Mouse (Mus musculus) kidney, postnatal 4 days (tissue): Measurements from ENCODE around the gene Acoxl.
A peak's percentile ranks its signal among the peaks of the same experiment; 100 is the strongest.
"Not testable (repeated sequence)": the region's sequence is repeated elsewhere in the genome, so short reads cannot be mapped to it uniquely, and the experiment has no call there.

Source experiments
- DNase-seq, 2 experiments: peaks; one replicate each; pipeline ENCODE4 v3.0.0; 2021; ENCODE audit warnings: mixed read lengths in 2 of 2

The Acoxl gene

GRCm38 (mm10) chr2:128086301-128086886 is 247.7 kb downstream of the Acoxl start:
- peak in 1 of 2 experiments; percentile 22 for DNase-seq

GRCm38 (mm10) chr2:128086996-128087526 is 248.4 kb downstream of the Acoxl start:
- DNase-seq: no peak

GRCm38 (mm10) chr2:128087798-128088545 is 249.3 kb downstream of the Acoxl start:
- DNase-seq: no peak

GRCm38 (mm10) chr2:128090283-128090885 is 251.7 kb downstream of the Acoxl start:
- DNase-seq: no peak

- peak; percentile 38 to 59 for DNase-seq
These were observed 253.0 kb downstream of the Acoxl start for GRCm38 (mm10) chr2:128091431-128092369.

GRCm38 (mm10) chr2:128092451-128092850 is 253.8 kb downstream of the Acoxl start:
- no peak for DNase-seq

GRCm38 (mm10) chr2:128094196-128094595 is 255.5 kb downstream of the Acoxl start:
- DNase-seq: peak; percentile 35 to 59

- no peak for DNase-seq
These were observed 255.9 kb downstream of the Acoxl start for GRCm38 (mm10) chr2:128094602-128095001.

GRCm38 (mm10) chr2:128095270-128095669 is 256.6 kb downstream of the Acoxl start:
- peak in 1 of 2 experiments; percentile 29 for DNase-seq

GRCm38 (mm10) chr2:128096070-128096469 is 257.4 kb downstream of the Acoxl start:
- DNase-seq: no peak

- DNase-seq: not testable (repeated sequence)
These were observed 259.4 kb downstream of the Acoxl start for GRCm38 (mm10) chr2:128098118-128098517.

- no peak for DNase-seq
These were observed 263.4 kb downstream of the Acoxl start for GRCm38 (mm10) chr2:128102086-128102485.

GRCm38 (mm10) chr2:128104815-128105214 is 266.1 kb downstream of the Acoxl start:
- no peak for DNase-seq

- no peak for DNase-seq
These were observed 267.0 kb downstream of the Acoxl start for GRCm38 (mm10) chr2:128105651-128106050.

- DNase-seq: no peak
These were observed 272.9 kb downstream of the Acoxl start for GRCm38 (mm10) chr2:128111537-128111936.

GRCm38 (mm10) chr2:128114621-128115020 is 275.9 kb downstream of the Acoxl start:
- no peak for DNase-seq

- no peak for DNase-seq
These were observed 276.9 kb downstream of the Acoxl start for GRCm38 (mm10) chr2:128115579-128115978.

GRCm38 (mm10) chr2:128117605-128118004 is 278.9 kb downstream of the Acoxl start:
- no peak for DNase-seq

GRCm38 (mm10) chr2:128118971-128119370 is 280.3 kb downstream of the Acoxl start:
- DNase-seq: no peak

- DNase-seq: peak; percentile 72 to 80
These were observed 283.8 kb downstream of the Acoxl start for GRCm38 (mm10) chr2:128122491-128122890.

- peak; percentile 48 to 57 for DNase-seq
These were observed 284.5 kb downstream of the Acoxl start for GRCm38 (mm10) chr2:128122891-128123771.
